Mouse (Mus musculus) left cerebral cortex, postnatal 25 days (tissue): ENCODE measurements around the gene Serpinb2. TPM values are rescaled to one million over a fixed set of nuclear protein-coding genes. Genes with fewer than 3 reads are reported as not detected.

Source experiments
- DNase-seq, 2 experiments: peaks; one replicate each; pipeline ENCODE4 v3.0.0; 2022; ENCODE audit warnings: low spot score in 2 of 2, mixed read lengths in 1 of 2
- intact Hi-C: fragments of 180-260 bp; cut with DNase I; formaldehyde crosslinking; loops from one replicate; pipeline ENCODE4 v1.15.1; 2025
- total RNA-seq, 2 experiments: library from RNA; stranded (reverse); gene quantifications; 2 replicates each; pipeline ENCODE4 v1.2.3; 2021

The Serpinb2 gene
- total RNA-seq, 2 experiments from 2014 or later, result 0.30 TPM; not detected in 1

- intact Hi-C loops, result loop anchor here (1.0 kb wide), 1 partner anchor 28 kb away; no protein-coding TSS in a partner anchor
- DNase-seq, result peak in 1 of 2 experiments; percentile 16
Measured at GRCm38 (mm10) chr1:107565644-107566043, 54.4 kb downstream of the Serpinb2 start.

- no peak for DNase-seq
- intact Hi-C loops, result no loop called here
Measured at GRCm38 (mm10) chr1:107576094-107576493, 64.9 kb downstream of the Serpinb2 start.

- DNase-seq, result no peak
- intact Hi-C loops, result no loop called here
Measured at GRCm38 (mm10) chr1:107577514-107577913, 66.3 kb downstream of the Serpinb2 start.

GRCm38 (mm10) chr1:107581220-107581619 is 70.0 kb downstream of the Serpinb2 start:
- peak; percentile 44 to 95 for DNase-seq
- intact Hi-C loops, result loop anchor here (1.0 kb wide), 1 partner anchor 9 kb away; the partner anchor contains the start of gene Serpinb8

GRCm38 (mm10) chr1:107582900-107583299 is 71.7 kb downstream of the Serpinb2 start:
- intact Hi-C loops, result no loop called here
- DNase-seq, result no peak

GRCm38 (mm10) chr1:107583958-107584376 is 72.7 kb downstream of the Serpinb2 start:
- DNase-seq, result no peak
- intact Hi-C loops, result no loop called here

- DNase-seq, result no peak
- intact Hi-C loops, result no loop called here
Measured at GRCm38 (mm10) chr1:107584932-107585331, 73.7 kb downstream of the Serpinb2 start.

Other genes starting within 250 kb of the Serpinb2 start
- gene Serpinb3b, start 233.1 kb upstream of the Serpinb2 start, total RNA-seq, result not detected
- not detected for gene Serpinb3c, start 233.1 kb upstream of the Serpinb2 start, total RNA-seq
- gene Serpinb11, start 150.2 kb upstream of the Serpinb2 start, total RNA-seq, result not detected
- not detected for gene Serpinb7, start 111.8 kb upstream of the Serpinb2 start, total RNA-seq
- 10 to 100 TPM; 14.0 to 17.4 TPM for gene Serpinb8, start 78.6 kb downstream of the Serpinb2 start, total RNA-seq